Mouse (Mus musculus): ENCODE results near the gene Myo16.

DNA sequence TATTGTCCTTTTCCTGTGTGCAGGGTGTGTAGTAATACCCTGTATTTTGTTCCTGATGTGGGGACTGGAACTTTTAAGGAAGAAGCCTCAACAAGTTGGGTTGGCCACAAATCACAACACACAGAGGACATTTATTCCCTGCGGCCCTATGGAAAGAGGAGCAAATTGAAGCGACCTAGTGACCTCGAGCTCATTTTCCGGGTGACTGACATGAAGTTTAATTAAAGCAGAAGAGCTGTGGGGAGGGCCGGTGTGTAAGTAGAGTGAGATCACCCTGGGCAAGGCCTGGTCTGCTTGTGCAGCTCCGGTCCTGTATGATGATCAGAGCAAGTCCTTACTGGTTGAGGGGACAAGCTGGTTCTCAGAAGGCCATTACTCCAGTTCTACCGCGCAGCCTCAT is 363.7 kb downstream of the Myo16 start:
- TF ChIP-seq POLR2A (IDR thresholded peaks at IDR 0.05; ENCODE audit: low read depth, low read length) (no peak), CTCF (conservative IDR thresholded peaks at IDR 0.05; ENCODE audit: insufficient read depth, insufficient read length, low read depth, low read length) (no peak)

Data from kidney, adult 2 months (tissue).